Mouse (Mus musculus) frontal cortex, adult 2 months (tissue): ENCODE data around the gene Slc1a1. TPM values are rescaled to one million over a fixed set of nuclear protein-coding genes. Genes with fewer than 3 reads are reported as not detected.

Source experiments
- DNase-seq, 2 experiments: peaks; one replicate each; pipeline ENCODE4 v3.0.0; 2022; ENCODE audit warnings: low spot score in 1 of 2; ENCODE audit errors: extremely low spot score in 1 of 2
- polyA plus RNA-seq: library from polyadenylated mRNA; depleted of rRNA; stranded (reverse); fragments of >200 nt; gene quantifications from 2 replicates; pipeline ENCODE4 v1.2.3, GENCODE M21; 2012

Slc1a1 gene
- polyA plus RNA-seq, 1 experiment: 78.6 TPM

DNA sequence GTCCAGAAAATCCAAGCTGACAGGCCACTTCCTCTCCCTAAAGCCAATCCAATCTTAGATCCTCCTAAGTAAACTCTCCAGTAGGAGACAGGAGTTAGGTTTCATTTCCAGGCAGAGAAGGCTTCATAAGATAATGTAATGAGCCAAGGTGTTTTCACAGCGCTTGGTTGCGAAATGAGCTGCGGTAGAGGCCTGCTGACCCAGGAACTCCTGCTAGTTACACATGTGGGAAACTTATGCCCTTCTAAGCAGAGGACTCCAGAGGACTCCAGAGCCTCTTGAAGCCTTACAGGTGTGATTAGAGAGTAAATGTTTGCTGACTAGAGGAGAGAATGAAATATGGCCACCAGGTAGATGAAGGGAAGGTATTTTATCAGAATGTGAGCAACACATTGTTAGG, 15.7 kb downstream of the Slc1a1 start:
- no peak for DNase-seq

DNA sequence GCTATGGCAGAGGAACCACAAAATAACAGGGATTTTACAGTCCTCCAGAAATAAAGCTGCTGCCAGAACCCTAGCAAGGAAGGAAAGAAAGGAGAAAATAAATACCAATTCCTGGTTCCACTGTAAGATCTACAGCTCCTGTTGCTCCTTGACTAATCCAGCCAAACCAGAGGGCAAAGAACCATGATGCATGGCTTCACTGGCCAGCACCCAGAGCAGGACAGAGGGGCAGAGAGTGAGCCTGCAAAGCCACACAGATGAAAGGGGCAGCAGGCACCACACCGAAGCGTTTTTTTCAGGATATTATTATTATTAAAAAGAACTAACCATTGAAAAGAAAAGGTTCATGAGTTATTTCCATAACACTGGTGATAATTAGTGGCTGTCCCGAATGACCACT, 17.2 kb downstream of the Slc1a1 start:
- DNase-seq: no peak

DNA sequence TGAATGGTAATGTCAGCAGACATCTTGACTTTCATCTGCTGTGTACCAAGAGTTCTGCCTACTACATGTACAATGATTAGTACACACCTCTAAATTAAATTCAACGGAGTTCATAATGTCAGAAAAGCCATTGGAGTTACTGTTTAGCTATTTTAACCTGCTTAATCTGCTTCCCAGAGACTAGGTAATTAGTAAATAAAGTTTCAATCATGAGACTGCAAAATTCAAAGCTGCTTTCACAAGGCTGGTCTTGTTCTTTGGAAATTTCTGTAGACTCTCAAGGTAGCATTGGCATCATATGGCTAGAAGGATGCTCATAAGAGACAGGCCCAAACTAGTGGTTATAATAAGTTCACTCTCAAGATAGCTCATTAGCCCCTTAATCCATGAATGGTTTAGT, 20.0 kb downstream of the Slc1a1 start:
- DNase-seq: no peak

DNA sequence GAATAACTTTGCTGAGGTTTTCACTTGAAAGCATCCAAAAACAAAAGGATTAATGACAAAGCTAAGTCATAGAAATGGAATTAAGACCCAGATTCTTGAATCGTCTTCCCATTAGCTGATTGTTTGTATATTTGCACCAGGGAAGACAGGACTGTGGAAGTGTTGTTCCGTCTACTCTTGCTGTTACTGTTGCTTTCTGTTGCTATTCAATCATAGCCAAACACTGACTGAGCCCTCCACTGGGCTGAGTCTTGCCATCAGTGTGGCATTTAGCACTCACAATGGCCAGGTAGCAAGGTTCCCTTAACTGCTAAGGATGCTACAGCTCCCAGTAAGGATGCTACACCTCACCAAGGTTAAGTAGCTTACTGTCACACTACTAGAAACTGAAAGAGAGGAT, 25.4 kb downstream of the Slc1a1 start:
- DNase-seq: no peak

DNA sequence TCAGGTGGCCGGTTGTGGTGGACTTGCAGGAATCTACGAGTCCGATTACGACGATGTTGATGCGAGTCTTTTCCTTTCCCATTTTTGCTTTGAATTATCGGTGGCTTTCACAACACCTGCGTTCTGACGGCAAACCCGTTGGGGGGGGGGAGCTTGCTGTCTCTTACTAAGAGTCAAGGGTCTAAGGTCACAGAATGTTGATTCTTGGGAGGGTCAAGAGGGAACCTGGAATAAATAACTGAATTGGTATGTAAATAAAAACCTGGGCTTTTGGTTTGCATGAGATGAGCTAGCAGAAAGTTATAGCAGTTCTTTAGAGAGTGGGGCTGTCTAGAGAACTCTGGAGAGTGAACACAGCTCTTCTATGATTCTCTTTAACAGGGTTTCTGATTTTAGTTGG, 28.8 kb downstream of the Slc1a1 start:
- DNase-seq: no peak

DNA sequence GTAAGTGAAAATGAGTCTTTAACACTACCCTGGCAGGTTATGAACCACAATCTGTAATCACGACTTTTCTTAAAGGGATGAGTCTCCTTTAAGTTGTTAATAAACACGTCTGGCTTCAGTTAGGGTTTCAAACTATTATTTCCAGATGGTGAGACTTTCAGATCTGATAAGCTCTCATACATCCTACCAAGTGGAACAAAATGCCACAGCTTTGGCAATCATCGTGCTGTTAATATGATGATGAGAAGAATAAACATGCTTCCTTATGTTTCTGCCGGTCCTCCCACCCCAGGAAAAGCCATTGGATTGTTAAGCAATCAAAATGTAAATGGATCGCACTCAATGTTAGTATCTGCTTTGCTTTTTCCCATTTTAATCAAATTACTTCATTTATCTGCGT, 30.1 kb downstream of the Slc1a1 start:
- no peak for DNase-seq

DNA sequence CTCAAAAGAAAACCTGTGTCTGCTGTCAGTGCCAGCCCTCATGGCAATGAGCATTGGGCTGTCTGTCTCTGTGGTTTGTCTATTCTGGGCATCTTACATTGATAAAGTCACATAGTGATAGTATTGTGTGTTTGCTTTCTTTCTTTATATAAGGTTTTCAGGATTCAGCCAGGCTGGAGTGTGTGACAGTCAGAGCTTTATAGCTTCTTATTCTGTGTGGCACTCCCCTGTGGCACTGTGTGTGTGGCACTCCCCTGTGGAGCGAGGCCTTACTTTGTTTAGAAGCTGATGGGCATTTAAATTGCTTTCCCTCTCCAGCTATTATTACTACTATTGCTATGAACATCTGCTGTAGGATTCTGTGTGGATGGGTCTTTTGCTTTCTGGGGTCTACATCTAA, 30.7 kb downstream of the Slc1a1 start:
- no peak for DNase-seq

DNA sequence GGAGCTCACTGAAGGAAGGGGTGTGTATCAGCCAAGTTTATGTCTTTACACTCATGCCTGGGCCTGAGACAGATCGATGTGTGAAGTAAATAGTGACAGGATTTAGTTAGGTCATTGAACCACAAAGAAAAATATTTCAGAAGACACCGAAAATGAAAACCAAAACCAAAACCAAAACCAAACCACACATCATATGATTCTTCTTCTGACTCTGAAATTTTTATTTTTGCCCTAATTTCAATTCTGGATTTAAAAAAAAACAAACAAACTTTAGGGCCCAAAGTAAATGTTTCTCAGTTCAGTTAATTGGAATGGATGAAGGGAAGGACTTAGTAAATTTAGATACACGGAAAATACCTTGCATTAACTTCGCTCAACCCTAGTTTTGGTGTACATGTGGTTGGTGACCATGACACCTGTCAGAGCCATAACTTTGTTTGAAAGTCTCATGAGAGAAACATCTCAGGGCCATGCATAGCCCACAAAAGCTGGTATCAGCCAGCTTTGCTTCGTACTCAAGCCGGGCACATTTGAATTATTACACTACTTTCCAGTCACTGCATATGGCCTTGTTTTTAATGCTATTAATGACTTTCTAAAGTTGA, 34.5 kb downstream of the Slc1a1 start:
- DNase-seq: no peak

DNA sequence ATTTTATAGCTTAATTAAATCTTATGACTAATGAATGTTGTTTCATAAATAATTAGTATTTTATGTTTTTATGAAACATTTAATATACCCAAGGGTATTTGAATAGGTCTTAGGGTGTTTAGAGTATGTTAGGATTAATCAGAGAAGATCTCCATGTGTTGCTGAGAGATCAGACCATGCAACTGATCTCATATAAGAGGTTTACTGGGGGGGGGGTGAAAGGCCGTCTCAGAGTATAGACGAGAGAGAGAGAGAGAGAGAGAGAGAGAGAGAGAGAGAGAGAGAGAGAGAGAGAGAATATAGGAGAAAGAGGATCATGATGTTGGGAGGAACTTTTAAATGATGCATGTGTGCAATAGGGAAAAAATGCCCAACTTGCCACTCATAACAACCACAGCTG, 35.5 kb downstream of the Slc1a1 start:
- no peak for DNase-seq

DNA sequence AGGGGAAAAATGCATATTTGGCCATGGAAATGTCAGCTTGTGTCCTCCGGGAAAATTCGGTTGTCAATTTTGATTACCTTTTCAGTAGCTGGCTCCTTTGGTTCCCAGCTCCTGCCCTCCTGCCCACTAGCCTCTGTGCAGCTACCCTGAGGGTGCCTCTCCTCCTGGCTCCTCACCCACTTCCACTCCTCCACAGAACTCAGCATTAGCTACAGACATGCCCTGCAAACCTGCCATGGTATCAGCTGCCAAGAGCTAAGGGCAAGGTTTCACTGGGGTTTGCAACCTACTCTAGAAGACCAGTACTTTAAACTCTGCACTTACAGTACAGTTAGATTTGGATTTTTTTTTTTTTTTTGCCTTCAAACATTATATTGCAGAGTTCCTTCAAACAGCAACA, 44.6 kb downstream of the Slc1a1 start:
- no peak for DNase-seq

DNA sequence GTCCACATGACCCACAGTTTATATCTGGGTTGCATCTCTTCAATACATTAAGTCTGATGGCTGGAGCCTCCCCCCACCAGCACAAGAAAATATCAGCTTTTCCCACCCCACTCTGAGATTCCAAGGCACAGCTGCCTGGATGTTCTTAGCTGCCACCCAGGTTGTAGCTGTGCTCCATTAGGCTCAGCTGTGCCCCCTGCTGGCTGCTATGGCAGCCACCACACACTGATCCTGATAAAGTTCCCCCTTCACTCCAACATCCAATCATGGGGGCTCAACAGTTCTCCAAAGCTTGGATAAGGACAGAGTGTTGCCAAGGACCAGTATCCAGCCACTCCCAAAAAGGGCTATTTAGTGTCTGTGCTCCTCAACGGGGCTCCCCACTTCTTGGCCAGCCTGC, 48.3 kb downstream of the Slc1a1 start:
- peak in 1 of 2 experiments; percentile 56 for DNase-seq

DNA sequence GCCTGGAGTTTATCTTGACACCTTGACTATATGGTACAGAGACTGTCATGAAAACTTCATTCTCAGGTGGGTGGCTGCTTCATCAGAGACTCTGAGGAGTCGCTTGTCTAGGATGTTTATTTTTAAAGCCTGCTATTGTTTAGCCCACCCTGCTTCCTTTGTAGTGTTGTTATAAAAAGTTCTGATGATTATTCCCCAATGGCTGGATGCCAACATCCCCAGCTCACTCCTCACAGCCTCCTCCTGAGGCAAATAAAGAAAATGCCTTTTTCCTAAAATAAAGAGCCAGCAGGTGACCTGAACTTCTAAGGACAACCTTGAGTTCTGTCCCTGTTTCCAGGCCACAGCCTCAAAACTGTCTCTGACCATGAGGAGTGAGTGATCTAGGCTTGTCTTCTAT, 53.6 kb downstream of the Slc1a1 start:
- no peak for DNase-seq

DNA sequence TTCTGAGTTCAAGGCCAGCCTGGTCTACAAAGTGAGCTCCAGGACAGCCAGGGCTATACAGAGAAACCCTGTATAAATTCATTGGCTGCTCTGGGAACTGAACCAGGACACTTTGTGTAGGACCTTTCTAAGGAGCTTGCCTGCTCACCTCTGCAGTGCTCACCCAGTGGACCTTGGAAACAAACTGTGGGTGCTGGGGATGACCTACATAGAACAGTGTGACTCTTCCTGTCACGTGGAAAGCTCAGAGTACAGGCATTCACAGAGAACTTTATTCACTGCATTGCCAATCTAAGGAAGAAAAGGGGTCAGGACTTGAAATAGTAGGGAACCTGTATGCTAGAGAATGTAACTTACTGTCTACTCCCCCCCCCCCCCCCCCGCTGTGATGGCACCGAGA, 54.4 kb downstream of the Slc1a1 start:
- no peak for DNase-seq

DNA sequence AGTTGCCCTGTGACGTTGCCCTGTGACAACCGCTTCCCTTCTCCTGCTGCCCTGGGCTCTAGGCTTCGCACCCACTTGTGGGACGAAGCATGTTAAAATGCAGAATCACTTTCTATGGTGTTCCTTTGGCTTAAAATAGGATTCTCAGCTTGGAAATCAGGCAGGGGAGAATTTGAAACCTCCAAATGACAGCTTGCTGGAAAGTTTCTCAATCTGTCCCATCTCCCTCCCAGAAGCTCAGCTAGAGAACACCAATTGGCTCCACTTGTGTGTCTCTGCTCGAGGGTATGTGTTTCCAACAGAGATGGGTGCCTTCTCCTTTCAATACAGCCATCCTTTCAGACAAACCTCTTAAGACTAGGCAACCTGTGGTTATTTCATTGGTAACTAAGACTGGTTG, 56.4 kb downstream of the Slc1a1 start:
- DNase-seq: no peak

DNA sequence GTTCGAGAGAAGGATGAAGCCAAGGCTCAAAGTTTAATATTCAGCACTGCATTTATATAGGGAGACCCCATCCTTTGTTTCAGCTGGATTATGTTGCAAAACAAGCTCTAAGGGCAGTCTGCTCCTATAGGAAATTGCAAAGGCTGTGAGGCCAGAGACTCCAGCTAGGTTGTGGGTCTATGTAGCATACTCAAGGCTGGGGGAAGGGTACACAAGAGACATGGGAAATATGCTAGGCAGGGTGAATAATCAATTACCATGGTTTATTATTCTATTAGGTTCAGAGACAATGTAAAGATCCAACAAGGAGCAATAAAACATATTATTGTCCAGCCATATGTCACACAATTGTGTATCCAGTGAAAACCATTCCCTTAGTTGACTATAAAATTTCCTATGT, 57.0 kb downstream of the Slc1a1 start:
- no peak for DNase-seq

DNA sequence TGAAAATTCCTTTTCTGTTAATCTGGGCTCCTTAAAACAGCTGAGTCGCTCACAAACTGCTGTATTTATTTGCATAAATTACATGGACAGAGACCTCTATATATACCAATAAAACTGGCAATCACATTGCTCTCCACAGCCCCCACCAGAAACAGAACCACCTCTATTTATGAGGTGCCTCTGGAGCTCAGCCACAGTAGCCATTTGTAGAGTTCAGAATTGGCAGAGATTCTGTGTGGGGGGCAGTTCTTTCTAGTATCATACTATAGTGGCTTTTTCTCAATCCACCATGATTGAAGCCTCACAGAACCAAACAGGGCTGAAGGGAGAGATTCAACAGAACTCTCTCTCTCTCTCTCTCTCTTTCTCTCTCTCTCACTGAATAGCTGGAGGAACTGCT, 61.8 kb downstream of the Slc1a1 start:
- DNase-seq: peak in 1 of 2 experiments; percentile 65

DNA sequence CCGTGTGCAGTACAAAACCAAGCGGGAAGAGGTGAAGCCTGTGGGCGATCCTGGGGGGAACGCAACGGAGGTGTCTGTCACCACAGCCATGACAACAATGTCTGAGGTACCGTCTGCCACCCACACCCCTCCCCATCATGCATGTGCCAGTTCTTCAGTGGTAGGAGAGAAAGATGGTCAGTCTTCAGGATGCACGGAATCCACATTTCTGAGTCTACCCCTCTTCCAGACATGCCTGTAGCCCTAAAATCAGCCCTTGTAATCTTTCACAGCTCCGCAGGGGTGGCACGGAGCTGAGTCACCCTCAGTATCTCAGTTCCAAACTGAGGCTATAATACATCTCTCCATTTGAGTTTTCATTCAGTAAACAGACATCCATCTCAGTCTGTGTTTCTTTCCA, 62.6 kb downstream of the Slc1a1 start:
- peak in 1 of 2 experiments; percentile 65 for DNase-seq

DNA sequence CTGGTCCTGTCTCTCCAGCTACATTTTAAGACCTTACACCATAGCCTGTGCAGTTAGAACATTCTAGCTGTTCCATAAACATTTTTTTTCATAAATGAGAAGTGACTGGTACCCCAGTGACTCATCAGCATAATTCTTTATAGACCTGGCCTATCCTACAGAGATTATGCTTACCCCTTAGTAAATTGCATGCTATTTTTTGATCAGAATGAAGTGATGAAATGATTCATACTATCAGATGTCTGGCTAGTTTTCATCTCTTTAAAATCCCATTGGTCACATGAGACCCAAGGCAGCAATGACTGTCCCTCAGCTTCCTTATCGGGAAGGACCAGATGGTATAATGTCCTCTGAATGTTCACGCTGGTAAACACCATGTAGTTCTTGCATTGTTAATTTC, 65.9 kb downstream of the Slc1a1 start:
- DNase-seq: peak in 1 of 2 experiments; percentile 45

DNA sequence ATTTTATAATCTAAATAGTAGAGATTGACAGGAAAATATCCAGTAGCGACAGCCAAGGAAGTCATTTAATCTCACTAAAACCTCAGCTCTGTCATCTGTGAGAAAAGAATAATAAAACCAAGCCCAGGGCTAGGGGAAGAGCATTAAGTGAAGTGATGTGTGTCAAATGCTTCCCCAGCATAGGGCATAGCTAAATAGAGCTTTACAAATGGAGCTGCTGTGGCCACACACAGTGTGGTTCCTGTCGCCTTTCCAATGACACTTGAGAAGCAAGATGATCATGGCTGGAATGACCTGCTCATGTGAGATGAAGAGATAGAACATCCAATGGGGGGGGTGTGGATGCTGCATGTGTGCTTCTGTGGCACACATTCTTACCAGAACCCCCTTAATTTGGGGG, 67.3 kb downstream of the Slc1a1 start:
- no peak for DNase-seq

DNA sequence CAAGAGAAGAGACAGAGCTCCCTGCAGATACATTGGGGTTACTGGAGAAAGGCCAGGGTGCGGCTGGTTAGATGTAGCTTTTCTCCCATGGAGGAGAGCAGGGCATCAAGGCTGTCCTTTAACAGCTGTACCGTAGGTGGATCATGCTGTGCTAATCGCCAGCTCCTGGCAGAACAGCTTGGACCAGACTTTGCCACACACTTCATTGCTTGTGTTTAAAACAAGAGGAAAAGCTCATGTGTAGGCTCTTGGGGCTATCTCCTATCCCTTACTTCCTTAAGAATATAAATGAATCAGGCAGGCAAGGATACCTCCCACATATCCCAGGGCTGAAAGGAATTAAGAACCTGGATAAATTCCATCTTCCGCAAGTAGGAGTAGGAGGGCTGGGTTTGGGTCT, 68.0 kb downstream of the Slc1a1 start:
- peak; percentile 69 to 81 for DNase-seq

DNA sequence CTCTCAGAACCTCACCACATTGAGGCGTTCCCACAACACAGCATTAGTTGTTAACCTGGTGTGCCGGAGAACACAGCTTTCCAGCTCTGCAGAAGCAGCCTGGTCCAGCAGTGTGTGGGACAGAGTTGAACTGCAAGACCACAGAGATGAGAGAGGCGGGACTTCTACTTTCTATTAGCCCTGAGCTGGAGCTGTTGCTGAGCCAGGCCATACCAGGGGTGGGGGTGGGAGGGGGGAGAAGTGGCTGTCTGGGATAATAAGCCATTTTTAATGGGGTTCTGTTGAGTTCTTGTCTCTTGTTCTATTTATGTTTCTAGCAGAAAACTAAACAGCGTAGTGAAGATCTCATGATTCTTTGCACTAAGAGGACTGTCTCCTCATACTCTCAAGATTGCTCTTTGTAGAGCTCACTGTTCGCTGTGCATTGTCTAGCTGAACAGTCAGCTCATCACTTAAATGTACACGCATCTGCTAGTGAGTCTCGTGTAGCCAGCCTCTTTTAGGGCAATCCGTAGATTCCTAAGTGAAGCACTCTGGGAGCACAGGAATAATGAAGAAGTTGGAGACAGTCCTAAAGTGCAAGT, 68.8 kb downstream of the Slc1a1 start:
- DNase-seq: no peak

DNA sequence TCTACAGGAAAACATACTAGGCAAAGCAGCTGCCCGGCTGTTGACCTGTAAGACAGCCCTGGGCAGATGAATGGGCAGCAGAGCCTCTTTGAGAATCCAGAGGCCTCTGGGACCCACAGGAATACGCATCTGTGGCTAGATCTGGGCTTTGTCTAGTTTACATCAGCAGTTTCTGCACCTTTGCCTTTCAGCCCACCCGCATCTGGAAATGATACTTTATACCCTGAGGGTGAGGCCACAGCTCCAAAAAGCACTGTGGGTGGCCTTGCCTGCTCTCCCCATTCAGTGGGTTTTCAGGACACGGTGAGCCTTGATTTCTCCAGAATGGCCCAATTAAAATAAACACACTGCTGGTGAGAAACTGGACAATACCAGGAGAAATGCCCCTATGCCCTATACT, 73.3 kb downstream of the Slc1a1 start:
- DNase-seq: no peak

DNA sequence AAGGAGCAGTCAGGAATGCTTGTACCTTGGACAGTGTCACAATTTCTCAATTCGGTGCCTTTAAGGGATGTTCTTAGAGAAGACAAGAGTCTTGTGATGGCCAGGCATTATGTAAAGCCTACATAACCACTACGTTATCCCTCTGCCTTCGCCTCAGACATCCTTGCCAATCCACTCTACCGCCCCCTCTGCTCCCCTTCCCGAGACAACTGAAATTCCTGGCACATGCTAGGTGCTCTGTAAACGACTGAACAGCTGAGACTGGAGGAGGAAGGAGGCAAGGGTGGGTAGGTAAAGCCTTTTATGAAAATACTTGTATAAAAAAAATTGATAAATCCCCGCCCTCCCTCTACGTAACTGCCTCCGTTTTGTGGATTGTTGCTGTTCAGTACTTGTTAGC, 73.8 kb downstream of the Slc1a1 start:
- peak in 1 of 2 experiments; percentile 74 for DNase-seq
